In genomic region chr6:5233812-5234211, GRCm38 (mm10) we compare ENCODE assay signal across 28 mouse cellular contexts. TPM values are rescaled to one million over a fixed set of nuclear protein-coding genes. Genes with fewer than 3 reads are reported as not detected.
DNase-seq lines count a peak whose midpoint lies in the region; ATAC-seq and TF ChIP-seq lines count a peak whose summit lies in the region.
"Had no signal": no experiment of that assay in that cellular context is flagged by ENCODE, and none has a peak within 500 bp of the region (broad histone marks: within the 10 kb centered on the region; RNA-seq: fewer than 3 reads in every experiment).

No protein-coding gene starts in this region.

- H3K27me3 ChIP-seq in liver, adult 2 months (ENCODE audit: control insufficient read depth, insufficient read depth, low read length): no peaks in the 10 kb centered on the region
- H3K27me3 ChIP-seq in liver, embryonic 11.5 days (replicated peaks; ENCODE audit: control insufficient read depth, insufficient read depth, low read length): no peaks in the 10 kb centered on the region
- no peaks in the 10 kb centered on the region for H3K27me3 ChIP-seq in forebrain, embryonic 16.5 days (replicated peaks; ENCODE audit: control insufficient read depth, insufficient read depth, low read length)
- H3K27me3 ChIP-seq: embryonic facial prominence, embryonic 12.5 days; forebrain, embryonic 15.5 days; hindbrain, embryonic 15.5 days; intestine, embryonic 15.5 days; liver, embryonic 12.5 days; lung, embryonic 15.5 days had no signal

- ATAC-seq in liver, embryonic 11.5 days (replicated peaks; ENCODE audit: low FRiP score): no peak
- ATAC-seq in forebrain, embryonic 16.5 days: no peak
- ATAC-seq: forebrain, embryonic 15.5 days; intestine, embryonic 15.5 days; liver, embryonic 12.5 days; midbrain, embryonic 16.5 days had no signal

- peaks cover 4% of the 10 kb centered on the region for H3K4me1 ChIP-seq in liver, adult 2 months (ENCODE audit: control insufficient read depth, insufficient read depth, low read length)
- peaks cover 7% of the 10 kb centered on the region; the same call in 1 of the 2 replicates for H3K4me1 ChIP-seq in liver, embryonic 11.5 days (replicated peaks; ENCODE audit: control insufficient read depth, insufficient read depth, low read length)
- H3K4me1 ChIP-seq in forebrain, embryonic 16.5 days (replicated peaks; ENCODE audit: control insufficient read depth, insufficient read depth, low read length): no peaks in the 10 kb centered on the region
- H3K4me1 ChIP-seq: embryonic facial prominence, embryonic 12.5 days; forebrain, embryonic 15.5 days; hindbrain, embryonic 15.5 days; intestine, embryonic 15.5 days; limb, embryonic 10.5 days; lung, embryonic 15.5 days had no signal

- TF ChIP-seq CTCF in liver, adult 2 months (IDR thresholded peaks at IDR 0.05; ENCODE audit: low read depth, low read length): no peak

- DNase-seq in liver, adult 2 months (ENCODE audit: extremely low read depth, low read depth, low spot score): peak; percentile 31
- DNase-seq in liver, embryonic 11.5 days (ENCODE audit: low spot score): no peak
- DNase-seq in adrenal gland, postnatal 36 days: peak; percentile 34 to 53
- peak; percentile 16 for DNase-seq in lung, postnatal 10 days
- no peak for DNase-seq in heart, adult 18-20 months
- no peak for DNase-seq in spleen, adult 18-20 months
- DNase-seq: cerebellum, adult 9-11 months; gastrocnemius, postnatal 25 days; heart, postnatal 14 days; kidney, adult 9 months; kidney, postnatal 25 days; layer of hippocampus, adult 9-11 months; retina, postnatal 1 day; right cerebral cortex, postnatal 4 days had no signal

- no peak overlapping the region for H3K27ac ChIP-seq in liver, adult 2 months (replicated peaks; ENCODE audit: insufficient read depth, low read depth, low read length)
- H3K27ac ChIP-seq in liver, embryonic 11.5 days (ENCODE audit: low read depth, low read length): no peak overlapping the region
- no peak overlapping the region for H3K27ac ChIP-seq in forebrain, embryonic 16.5 days (ENCODE audit: low read length)
- H3K27ac ChIP-seq: embryonic facial prominence, embryonic 12.5 days; forebrain, embryonic 15.5 days; hindbrain, embryonic 15.5 days; intestine, embryonic 15.5 days; left cerebral cortex, adult 2 months; limb, embryonic 10.5 days; liver, embryonic 12.5 days; lung, embryonic 15.5 days; stomach, postnatal 0 days had no signal

- WGBS in liver, adult 2 months: 38% methylated on average over 1 of the region's 1 CpGs
- 90% methylated on average over 1 of the region's 1 CpGs for WGBS in liver, embryonic 11.5 days
- 95% methylated on average over 1 of the region's 1 CpGs for WGBS in forebrain, embryonic 16.5 days

- H3K36me3 ChIP-seq in liver, adult 2 months (ENCODE audit: control insufficient read depth, insufficient read depth, low read length): peaks cover 45% of the 10 kb centered on the region
- no peaks in the 10 kb centered on the region for H3K36me3 ChIP-seq in liver, embryonic 11.5 days (ENCODE audit: control insufficient read depth, insufficient read depth, low read length)
- no peaks in the 10 kb centered on the region for H3K36me3 ChIP-seq in forebrain, embryonic 16.5 days (ENCODE audit: control insufficient read depth, insufficient read depth)
- H3K36me3 ChIP-seq: embryonic facial prominence, embryonic 12.5 days; forebrain, embryonic 15.5 days; hindbrain, embryonic 15.5 days; intestine, embryonic 15.5 days; limb, embryonic 10.5 days; lung, embryonic 15.5 days had no signal

- TF ChIP-seq POLR2A in liver, adult 2 months (IDR thresholded peaks at IDR 0.05; ENCODE audit: extremely low read depth, insufficient read depth, low read length): no peak

- no peak overlapping the region for H3K4me2 ChIP-seq in liver, embryonic 11.5 days
- no peak overlapping the region for H3K4me2 ChIP-seq in forebrain, embryonic 16.5 days (ENCODE audit: low read length)
- H3K4me2 ChIP-seq: embryonic facial prominence, embryonic 12.5 days; forebrain, embryonic 15.5 days; heart, embryonic 11.5 days; hindbrain, embryonic 15.5 days; intestine, embryonic 15.5 days; liver, embryonic 12.5 days; lung, embryonic 15.5 days had no signal

- no peaks in the 10 kb centered on the region for H3K79me2 ChIP-seq in liver, adult 2 months (ENCODE audit: control insufficient read depth, insufficient read depth, low read length)

- H3K9ac ChIP-seq in liver, adult 2 months (ENCODE audit: low read depth, low read length): no peak overlapping the region
- no peak overlapping the region for H3K9ac ChIP-seq in liver, embryonic 11.5 days (ENCODE audit: low read depth, low read length)
- no peak overlapping the region for H3K9ac ChIP-seq in forebrain, embryonic 16.5 days (replicated peaks; ENCODE audit: low read depth, low read length)
- H3K9ac ChIP-seq: embryonic facial prominence, embryonic 12.5 days; forebrain, embryonic 15.5 days; hindbrain, embryonic 15.5 days; intestine, embryonic 15.5 days; liver, embryonic 12.5 days; lung, embryonic 15.5 days had no signal

- H3K4me3 ChIP-seq in liver, adult 2 months (ENCODE audit: insufficient read depth, low read depth, low read length): no peak overlapping the region
- no peak overlapping the region for H3K4me3 ChIP-seq in liver, embryonic 11.5 days (ENCODE audit: low read depth, low read length)
- H3K4me3 ChIP-seq in forebrain, embryonic 16.5 days (replicated peaks; ENCODE audit: low read length): no peak overlapping the region
- H3K4me3 ChIP-seq: embryonic facial prominence, embryonic 12.5 days; erythroblast, embryonic 14.5 days; forebrain, embryonic 15.5 days; hindbrain, embryonic 15.5 days; intestine, embryonic 15.5 days; left cerebral cortex, adult 2 months; limb, embryonic 10.5 days; liver, embryonic 12.5 days; lung, embryonic 15.5 days had no signal

- no peaks in the 10 kb centered on the region for H3K9me3 ChIP-seq in liver, embryonic 11.5 days (ENCODE audit: control insufficient read depth, low read length)
- H3K9me3 ChIP-seq in forebrain, embryonic 16.5 days (ENCODE audit: control insufficient read depth, low read length): no peaks in the 10 kb centered on the region
- H3K9me3 ChIP-seq: embryonic facial prominence, embryonic 12.5 days; forebrain, embryonic 15.5 days; hindbrain, embryonic 15.5 days; intestine, embryonic 15.5 days; limb, embryonic 10.5 days; liver, embryonic 12.5 days; lung, embryonic 15.5 days had no signal

RNA-seq across cellular contexts. Expression of gene Pon3, which starts 22.3 kb away (rescaled TPM):
- total RNA-seq in liver, adult 2 months (2014; rRNA removed): 136 and 148 TPM in 2 replicates
- polyA plus RNA-seq in liver, adult 2 months (2012; rRNA removed): 32.2 and 38.5 TPM in 2 replicates
- polyA plus RNA-seq in liver, embryonic 11.5 days (2014; fragmentation: Nextera tagmentation; extraction: Ambion mirVana): 17.8 and 18.5 TPM in 2 replicates
- 100 to 1,000 TPM in 1 of 2 experiments, 10 to 100 TPM in 1; 75.7 to 165 TPM for total RNA-seq in adrenal gland, postnatal 36 days (2021)
- 10 to 100 TPM; 20.6 to 29.0 TPM for total RNA-seq in heart, adult 18-20 months (2021)
- polyA plus RNA-seq in forebrain, embryonic 16.5 days (2015; fragmentation: Nextera tagmentation; extraction: Ambion mirVana): 2.6 and 3.5 TPM in 2 replicates

RNA-seq across cellular contexts. Expression of gene Pon1, which starts 40.1 kb away (rescaled TPM):
- 1,847 and 2,396 TPM in 2 replicates for total RNA-seq in liver, adult 2 months (2014; rRNA removed)
- polyA plus RNA-seq in liver, adult 2 months (2012; rRNA removed): 549 and 587 TPM in 2 replicates
- polyA plus RNA-seq in liver, embryonic 11.5 days (2014; fragmentation: Nextera tagmentation; extraction: Ambion mirVana): 0.75 and 1.5 TPM in 2 replicates
- 1 to 10 TPM; 2.2 to 4.2 TPM for total RNA-seq in adrenal gland, postnatal 36 days (2021)
- total RNA-seq in heart, adult 18-20 months (2021): 1 to 10 TPM in 1 of 2 experiments, under 1 TPM in 1; 0.30 to 1.4 TPM
- 0.25 and 0.71 TPM in 2 replicates for polyA plus RNA-seq in forebrain, embryonic 16.5 days (2015; fragmentation: Nextera tagmentation; extraction: Ambion mirVana)
- total RNA-seq: left cerebral cortex, adult 2 months had no signal
- polyA plus RNA-seq: cortical plate, adult 2 months; erythroblast, embryonic 14.5 days; intestine, embryonic 15.5 days; limb, embryonic 10.5 days; lung, embryonic 15.5 days had no signal

Comparison
In these comparisons a context has a peak if more than half of its experiments do, and no peak if none do; other contexts are left out.
1. DNase-seq: peak in liver, adult 2 months (single experiment), adrenal gland, postnatal 36 days (2 of 2) and lung, postnatal 10 days (single experiment); none in liver, embryonic 11.5 days (single experiment), heart, adult 18-20 months (0 of 2) and spleen, adult 18-20 months (0 of 2).
2. RNA of gene Pon1, which starts 40.1 kb away (total RNA-seq): 1,847 to 2,396 TPM in liver, adult 2 months; 2.2 to 4.2 TPM in adrenal gland, postnatal 36 days and 0.30 to 1.4 TPM in heart, adult 18-20 months; every median in the first group is over 100 times any median in the second.